Mouse (Mus musculus) hindbrain, embryonic 10.5 days (tissue): Measurements from ENCODE around the gene Rad23a. TPM values are rescaled to one million over a fixed set of nuclear protein-coding genes. Genes with fewer than 3 reads are reported as not detected.
A peak's percentile ranks its signal among the peaks of the same experiment; 100 is the strongest.

Experiments used
- DNase-seq: peaks from one replicate; pipeline ENCODE4 v3.0.0-alpha.2; 2017; ENCODE audit warnings: low spot score
- H3K27ac ChIP-seq: fragments of 300-500 bp; sonication (generic); 2 replicates; pipeline ENCODE4 v1.5.1; 2016; ENCODE audit warnings: mild to moderate bottlenecking, moderate library complexity
- H3K27me3 ChIP-seq: fragments of 300-500 bp; sonication (generic); 2 replicates; pipeline ENCODE4 v1.6.1; 2016; ENCODE audit warnings: mild to moderate bottlenecking; ENCODE audit not compliant: poor library complexity, insufficient read depth, severe bottlenecking
- H3K36me3 ChIP-seq: fragments of 300-500 bp; sonication (generic); 2 replicates; pipeline ENCODE4 v1.6.1; 2016; ENCODE audit warnings: mild to moderate bottlenecking, moderate library complexity
- H3K4me1 ChIP-seq: fragments of 300-500 bp; sonication (generic); replicated peaks from 2 replicates; pipeline ENCODE4 v1.6.1; 2016; ENCODE audit warnings: mild to moderate bottlenecking
- H3K4me3 ChIP-seq: fragments of 300-500 bp; sonication (generic); 2 replicates; pipeline ENCODE4 v1.5.1; 2016; ENCODE audit warnings: mild to moderate bottlenecking, moderate library complexity
- H3K9me3 ChIP-seq: fragments of 300-500 bp; sonication (generic); 2 replicates; pipeline ENCODE4 v1.6.1; 2016; ENCODE audit warnings: mild to moderate bottlenecking, moderate library complexity
- WGBS: fragments of 180-500 bp; shearing (Covaris S2); methylation state at CpG from one replicate; pipeline ENCODE4 v1.1.7; 2016; 5-methylcytosine and 5-hydroxymethylcytosine counted together
- polyA plus RNA-seq: library from polyadenylated mRNA; unstranded; fragments of >200 nt; fragmentation: Nextera tagmentation; extraction: Ambion mirVana; gene quantifications from 2 replicates; pipeline ENCODE4 v1.2.1, GENCODE M21; 2016

Gene Rad23a
- 115 TPM in 2 replicates for polyA plus RNA-seq

- Histone ChIP-seq H3K36me3 (peaks cover 83% of the 10 kb centered on the region), H3K9me3 (no peaks in the 10 kb centered on the region), H3K4me1 (peaks cover 59% of the 10 kb centered on the region), H3K27ac (peak within 1 kb of the TSS; percentile 97), H3K27me3 (no peaks in the 10 kb centered on the region), H3K4me3 (peak within 1 kb of the TSS; percentile 97)
- under 1% methylated on average over 55 of the region's 55 CpGs for WGBS
- peak; percentile 94 for DNase-seq
Observed at GRCm38 (mm10) chr8:84840248-84840999, at the start of gene Rad23a. Gene Rad23a, minus strand, starts transcription at chr8:84840665.

DNA sequence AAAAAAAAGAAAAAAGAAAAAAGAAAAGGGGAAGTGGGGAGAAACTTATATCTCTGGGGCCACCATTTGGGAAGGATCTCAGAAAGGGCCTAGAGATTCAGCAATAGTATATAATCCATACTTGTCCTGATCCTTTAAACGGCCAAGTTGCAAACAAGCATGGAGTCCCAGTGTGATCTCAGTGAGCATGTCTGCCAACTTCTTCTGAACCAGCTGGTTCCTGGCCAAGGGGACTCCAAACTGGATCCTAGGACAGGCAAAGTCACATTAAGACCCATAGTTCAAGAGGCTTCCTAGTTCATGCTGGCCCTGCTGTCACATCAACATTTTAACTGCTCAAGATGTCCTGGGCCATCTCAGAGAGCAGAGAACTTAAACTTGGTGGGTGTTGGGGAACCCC is 48.7 kb upstream of the Rad23a start:
- Histone ChIP-seq H3K36me3 (peaks cover 68% of the 10 kb centered on the region), H3K27me3 (no peaks in the 10 kb centered on the region), H3K4me3 (no peak overlapping the region), H3K27ac (no peak overlapping the region), H3K4me1 (peaks cover 21% of the 10 kb centered on the region), H3K9me3 (no peaks in the 10 kb centered on the region)
- WGBS: 96% methylated on average over 1 of the region's 1 CpGs
- no peak for DNase-seq

DNA sequence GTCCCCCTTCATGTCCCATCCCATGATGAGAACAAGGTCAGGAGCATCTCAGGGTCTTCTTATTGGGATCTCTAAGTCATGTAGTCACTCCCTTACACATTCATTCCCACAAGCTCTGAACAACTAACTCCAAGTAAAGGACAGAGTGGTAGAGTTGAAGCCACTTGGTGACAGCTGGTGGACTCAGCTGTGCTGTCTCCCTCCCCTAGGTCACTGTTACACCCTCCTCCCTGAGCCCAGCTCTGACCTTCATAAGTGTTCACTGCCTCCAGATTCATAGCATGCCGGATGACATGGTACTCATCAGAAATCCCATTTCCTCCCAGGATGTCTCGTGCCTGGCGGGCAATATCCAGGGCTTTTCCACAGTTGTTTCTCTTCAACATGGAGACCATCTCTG is 47.8 kb upstream of the Rad23a start:
- H3K4me1 ChIP-seq: peaks cover 13% of the 10 kb centered on the region
- H3K27ac ChIP-seq: no peak overlapping the region
- peaks cover 68% of the 10 kb centered on the region for H3K36me3 ChIP-seq
- H3K4me3 ChIP-seq: no peak overlapping the region
- H3K9me3 ChIP-seq: no peaks in the 10 kb centered on the region
- WGBS: 92% methylated on average over 3 of the region's 3 CpGs
- no peaks in the 10 kb centered on the region for H3K27me3 ChIP-seq
- no peak for DNase-seq

DNA sequence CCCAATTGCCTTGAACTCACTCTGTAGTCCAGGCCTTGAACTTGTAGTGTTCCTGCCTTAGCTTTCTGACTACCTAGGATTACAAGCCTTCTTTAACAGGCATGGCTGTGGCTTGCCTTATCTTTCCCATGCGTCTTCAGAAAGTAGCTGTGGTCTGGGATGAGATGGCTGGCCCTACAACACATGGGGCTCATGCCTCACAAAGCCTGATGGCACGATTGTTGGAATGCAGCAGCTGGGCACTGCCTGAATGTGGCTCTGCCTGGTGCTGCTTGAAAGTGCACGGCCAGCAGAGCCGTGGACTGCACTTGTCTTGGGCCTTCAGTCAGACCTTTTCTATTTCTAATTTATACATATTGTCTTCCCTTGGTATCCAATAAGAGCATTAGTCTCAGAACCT is 44.3 kb upstream of the Rad23a start:
- DNase-seq: no peak
- WGBS: 87% methylated on average over 4 of the region's 4 CpGs

DNA sequence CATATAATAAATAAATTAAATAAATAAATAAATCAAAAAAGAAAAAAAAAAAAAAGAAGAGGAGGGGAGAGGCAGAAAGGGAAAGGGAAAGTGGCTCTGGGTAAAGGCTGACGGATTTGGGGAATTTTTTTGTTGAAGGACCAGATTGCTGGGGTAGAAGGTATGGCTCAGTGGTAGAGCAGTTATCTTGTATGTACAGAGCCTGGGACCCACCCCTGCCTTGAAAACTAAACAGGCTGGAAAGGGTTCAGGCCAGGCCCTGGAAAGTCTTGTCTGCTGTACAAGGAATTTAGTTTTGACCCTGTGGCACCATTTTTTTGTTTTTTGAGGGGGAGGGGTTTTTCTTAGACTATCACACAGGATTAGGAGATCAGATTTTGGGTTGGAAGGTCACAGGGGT is 38.5 kb upstream of the Rad23a start:
- no peaks in the 10 kb centered on the region for H3K4me1 ChIP-seq
- H3K9me3 ChIP-seq: no peaks in the 10 kb centered on the region
- WGBS: 89% methylated on average over 1 of the region's 1 CpGs
- DNase-seq: no peak
- no peak overlapping the region for H3K4me3 ChIP-seq
- 0 out of 2 replicates have a peak, but pooled peaks cover under 1% of the 10 kb centered on the region for H3K27me3 ChIP-seq
- no peak overlapping the region for H3K27ac ChIP-seq
- no peaks in the 10 kb centered on the region for H3K36me3 ChIP-seq

More for the DNA sequence above, 44.3 kb upstream of the Rad23a start:
- no peak overlapping the region for H3K27ac ChIP-seq
- H3K36me3 ChIP-seq: peaks cover 48% of the 10 kb centered on the region
- H3K4me1 ChIP-seq: no peaks in the 10 kb centered on the region
- H3K27me3 ChIP-seq: no peaks in the 10 kb centered on the region
- H3K4me3 ChIP-seq: no peak overlapping the region
- H3K9me3 ChIP-seq: no peaks in the 10 kb centered on the region

DNA sequence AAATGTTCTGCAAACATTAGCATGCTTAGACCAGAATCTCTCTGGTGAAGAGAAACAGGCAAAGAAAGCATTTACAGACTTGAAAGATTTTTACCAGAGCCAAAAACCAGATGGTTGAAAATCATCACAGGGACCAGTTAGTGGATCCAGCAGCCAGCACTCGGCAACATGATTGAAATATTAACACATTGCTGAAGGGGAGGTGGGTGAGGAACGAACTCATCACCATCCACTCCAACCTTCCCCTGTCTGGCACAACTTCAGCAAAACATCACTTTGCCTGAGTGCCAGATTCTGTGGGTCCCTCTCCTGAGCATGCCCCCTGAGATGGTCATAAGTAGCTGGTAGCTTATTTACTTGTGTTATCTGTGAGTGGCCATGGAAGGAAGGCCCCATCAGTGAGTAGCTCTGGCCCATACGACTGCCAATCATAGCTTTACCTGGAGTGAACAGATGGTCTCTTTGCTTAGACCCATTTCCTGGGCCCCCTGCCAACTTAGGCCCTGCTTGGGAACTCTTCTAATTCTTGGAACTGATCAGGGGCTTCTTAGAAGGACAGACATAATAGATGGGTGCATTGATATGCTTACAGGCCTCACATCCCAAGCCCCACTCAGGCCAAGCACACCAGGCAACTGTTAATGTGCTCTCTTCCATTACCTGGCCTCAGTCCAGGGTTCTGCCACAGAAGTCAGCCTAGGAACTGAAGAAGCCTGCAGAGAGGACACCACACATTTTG is 37.0 kb upstream of the Rad23a start:
- Histone ChIP-seq H3K27me3 (peaks cover 15% of the 10 kb centered on the region), H3K4me1 (peaks cover 6% of the 10 kb centered on the region), H3K36me3 (no peaks in the 10 kb centered on the region), H3K4me3 (no peak overlapping the region), H3K27ac (no peak overlapping the region), H3K9me3 (no peaks in the 10 kb centered on the region)
- DNase-seq: no peak
- 90% methylated on average over 3 of the region's 3 CpGs for WGBS

GRCm38 (mm10) chr8:84874339-84874738 is 33.9 kb upstream of the Rad23a start:
- peaks cover 5% of the 10 kb centered on the region for H3K36me3 ChIP-seq
- H3K4me1 ChIP-seq: peaks cover 15% of the 10 kb centered on the region
- peaks cover 23% of the 10 kb centered on the region for H3K27me3 ChIP-seq
- no peak overlapping the region for H3K27ac ChIP-seq
- no peaks in the 10 kb centered on the region for H3K9me3 ChIP-seq
- no peak for DNase-seq
- no peak overlapping the region for H3K4me3 ChIP-seq
- 91% methylated on average over 3 of the region's 3 CpGs for WGBS

GRCm38 (mm10) chr8:84873016-84873415 is 32.6 kb upstream of the Rad23a start:
- Histone ChIP-seq H3K27me3 (peaks cover 23% of the 10 kb centered on the region), H3K27ac (peak overlapping the region; percentile 81; the same call in 1 of the 2 replicates), H3K9me3 (no peaks in the 10 kb centered on the region), H3K4me3 (peak overlapping the region; percentile 55), H3K4me1 (peaks cover 15% of the 10 kb centered on the region), H3K36me3 (peaks cover 18% of the 10 kb centered on the region)
- WGBS: 68% methylated on average over 4 of the region's 4 CpGs
- no peak for DNase-seq

DNA sequence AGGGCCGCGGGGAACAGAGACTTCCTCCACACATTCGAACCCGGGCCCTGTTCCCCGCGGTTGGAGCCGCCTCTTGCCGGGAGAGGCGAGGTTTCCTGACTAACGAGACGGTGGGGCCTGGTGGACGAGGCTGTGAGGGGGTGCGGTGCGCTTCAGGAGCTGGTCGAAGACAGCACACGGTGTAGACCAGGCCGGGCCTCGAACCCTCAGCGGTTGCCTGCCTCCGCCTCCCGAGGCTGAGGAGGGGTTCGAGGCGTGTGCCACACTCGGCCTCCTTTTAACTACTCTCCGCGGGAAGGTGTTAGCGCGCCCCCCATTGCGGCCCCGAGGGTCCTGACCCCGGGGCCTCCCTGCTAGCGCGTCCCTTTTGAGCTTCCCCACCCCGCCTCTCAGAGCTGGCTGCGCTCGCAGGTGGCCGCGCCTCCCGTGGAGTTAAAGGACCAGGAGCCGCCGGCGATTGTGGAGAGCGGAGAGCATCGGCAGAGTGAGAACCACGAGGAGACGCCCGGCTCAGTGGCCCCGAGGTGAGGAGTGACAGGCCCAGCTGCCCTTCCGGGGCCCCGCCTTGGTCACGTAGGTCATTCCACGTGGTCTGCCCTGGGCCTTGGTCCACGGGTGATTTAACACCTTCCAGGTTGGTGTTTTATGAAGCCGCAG is 32.0 kb upstream of the Rad23a start:
- peak overlapping the region; percentile 55 for H3K4me3 ChIP-seq
- peaks cover 24% of the 10 kb centered on the region for H3K36me3 ChIP-seq
- H3K9me3 ChIP-seq: no peaks in the 10 kb centered on the region
- H3K27ac ChIP-seq: peak overlapping the region; percentile 81
- peaks cover 15% of the 10 kb centered on the region for H3K4me1 ChIP-seq
- peak; percentile 35 for DNase-seq
- peaks cover 23% of the 10 kb centered on the region for H3K27me3 ChIP-seq
- WGBS: 2% methylated on average over 54 of the region's 54 CpGs

DNA sequence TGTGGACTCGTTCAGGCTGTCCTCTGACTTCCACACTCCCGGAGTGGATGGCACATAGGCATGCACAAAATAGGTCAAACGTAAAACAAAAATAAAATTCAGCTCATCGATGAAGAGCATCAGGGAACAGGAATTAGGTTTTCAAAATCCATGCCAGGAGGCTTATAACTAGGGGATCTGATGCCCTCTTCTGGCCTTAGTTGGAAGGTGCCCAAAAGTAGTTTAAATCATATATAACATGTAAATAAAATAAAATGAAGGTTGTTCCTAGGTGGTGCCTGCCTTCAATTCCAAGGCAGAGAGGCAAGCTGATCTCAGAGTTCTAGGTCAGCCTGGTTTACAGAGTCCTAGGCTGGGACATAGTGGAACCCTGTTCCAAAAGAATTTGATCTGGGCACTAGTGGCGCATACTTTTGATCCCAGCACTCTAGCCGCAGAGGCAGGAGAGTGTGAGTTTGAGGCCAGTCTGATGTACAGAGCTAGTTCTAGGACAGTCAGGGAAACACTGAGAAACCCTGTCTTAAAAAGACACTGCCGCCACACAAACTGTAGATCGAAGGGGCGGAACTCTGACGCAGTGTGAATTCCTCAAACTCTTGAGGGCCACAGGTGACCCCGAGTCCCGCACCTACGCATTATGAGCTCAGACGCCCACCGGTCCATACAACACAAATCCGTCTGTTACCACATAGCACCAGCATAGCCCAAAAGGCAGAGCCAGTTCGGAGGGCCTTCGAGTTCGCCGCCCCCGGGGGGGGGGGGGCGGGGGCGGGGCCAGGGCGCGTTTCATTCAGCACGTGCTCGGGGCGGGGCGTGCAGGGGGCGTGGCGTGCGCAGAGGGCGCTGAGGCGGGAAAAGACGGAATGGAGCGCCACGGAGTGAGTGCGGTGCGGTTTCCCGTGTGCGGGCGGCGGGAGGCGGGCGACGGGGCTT is 31.2 kb upstream of the Rad23a start, which contains the start of gene Syce2:
TSS of gene Syce2 (plus strand) at position 736 of the 933 bp plus-strand sequence.
- H3K9me3 ChIP-seq: no peaks in the 10 kb centered on the region
- peaks cover 15% of the 10 kb centered on the region for H3K4me1 ChIP-seq
- H3K36me3 ChIP-seq: peaks cover 32% of the 10 kb centered on the region
- H3K27ac ChIP-seq: peak within 1 kb of the TSS; percentile 81
- peak within 1 kb of the TSS; percentile 55 for H3K4me3 ChIP-seq
- peaks cover 23% of the 10 kb centered on the region for H3K27me3 ChIP-seq
- DNase-seq: peak; percentile 72
- 15% methylated on average over 46 of the region's 46 CpGs for WGBS

DNA sequence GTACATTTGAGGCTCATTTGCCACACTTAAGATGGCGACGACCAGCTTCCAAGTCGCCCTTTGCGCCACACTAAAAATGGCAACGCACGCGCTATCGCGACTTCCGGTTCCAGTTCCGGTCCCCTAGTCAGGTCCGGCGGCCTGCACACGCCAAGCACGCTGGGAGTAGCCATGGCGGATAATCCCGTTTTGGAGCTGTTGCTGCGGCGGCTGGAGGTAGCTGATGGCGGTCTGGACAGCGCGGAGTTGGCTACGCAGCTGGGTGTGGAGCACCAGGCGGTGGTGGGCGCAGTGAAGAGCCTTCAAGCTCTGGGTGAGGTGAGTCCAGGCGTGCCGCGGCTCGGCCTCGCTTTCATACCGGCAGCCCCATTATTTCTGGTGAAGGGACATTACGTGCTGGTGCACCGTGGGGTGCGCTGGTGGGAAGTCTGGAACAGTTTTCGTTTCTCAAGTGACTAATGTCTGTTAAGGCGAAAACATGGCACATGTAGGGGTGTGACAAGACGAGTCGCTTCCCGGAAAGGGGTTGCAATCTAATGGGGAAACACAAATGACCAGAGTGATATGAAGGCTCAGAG is 16.5 kb upstream of the Rad23a start, which contains the start of gene Farsa:
TSS of gene Farsa (plus strand) at position 126 of the 578 bp plus-strand sequence.
- H3K9me3 ChIP-seq: no peaks in the 10 kb centered on the region
- peak within 1 kb of the TSS; percentile 97 for H3K4me3 ChIP-seq
- peaks cover 14% of the 10 kb centered on the region for H3K4me1 ChIP-seq
- under 1% methylated on average over 39 of the region's 39 CpGs for WGBS
- peak within 1 kb of the TSS; percentile 92 for H3K27ac ChIP-seq
- H3K36me3 ChIP-seq: peaks cover 30% of the 10 kb centered on the region
- H3K27me3 ChIP-seq: 0 out of 2 replicates have a peak, but pooled peaks cover 5% of the 10 kb centered on the region
- DNase-seq: peak; percentile 94
